Mouse (Mus musculus): Measurements from ENCODE around the gene Gbx2.

Gbx2 gene

GRCm38 (mm10) chr1:89912392-89912791 is 18.6 kb downstream of the Gbx2 start:
- no peak for DNase-seq (ENCODE audit: inconsistent ontology term)

DNA sequence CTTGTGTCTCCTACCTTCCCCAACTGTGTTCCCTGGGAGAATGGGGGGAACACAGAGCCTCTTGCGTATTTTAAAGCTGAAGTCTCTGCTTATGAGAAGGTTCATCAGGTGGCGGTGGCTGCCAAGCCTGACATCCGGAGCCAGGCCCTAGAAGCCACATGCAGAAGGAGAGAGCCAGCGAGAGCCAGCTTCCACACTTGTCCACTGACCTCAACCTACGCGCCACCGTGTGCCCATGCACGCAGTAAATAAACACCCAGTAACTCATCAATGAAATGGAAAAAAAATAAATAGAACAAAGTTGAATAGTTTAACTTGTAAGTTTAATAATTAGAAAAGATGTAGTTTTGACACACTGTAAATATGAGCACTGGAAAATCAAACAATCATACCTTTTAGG is 21.2 kb downstream of the Gbx2 start:
- no peak for DNase-seq (ENCODE audit: inconsistent ontology term)

GRCm38 (mm10) chr1:89902641-89903040 is 28.3 kb downstream of the Gbx2 start:
- DNase-seq (ENCODE audit: inconsistent ontology term): no peak

- no peak for DNase-seq (ENCODE audit: inconsistent ontology term)
Observed at GRCm38 (mm10) chr1:89902236-89902635, 28.7 kb downstream of the Gbx2 start.

- DNase-seq (ENCODE audit: inconsistent ontology term): no peak
Observed at GRCm38 (mm10) chr1:89901381-89901780, 29.6 kb downstream of the Gbx2 start.

GRCm38 (mm10) chr1:89899761-89900445 is 31.1 kb downstream of the Gbx2 start:
- DNase-seq (ENCODE audit: inconsistent ontology term): no peak

DNA sequence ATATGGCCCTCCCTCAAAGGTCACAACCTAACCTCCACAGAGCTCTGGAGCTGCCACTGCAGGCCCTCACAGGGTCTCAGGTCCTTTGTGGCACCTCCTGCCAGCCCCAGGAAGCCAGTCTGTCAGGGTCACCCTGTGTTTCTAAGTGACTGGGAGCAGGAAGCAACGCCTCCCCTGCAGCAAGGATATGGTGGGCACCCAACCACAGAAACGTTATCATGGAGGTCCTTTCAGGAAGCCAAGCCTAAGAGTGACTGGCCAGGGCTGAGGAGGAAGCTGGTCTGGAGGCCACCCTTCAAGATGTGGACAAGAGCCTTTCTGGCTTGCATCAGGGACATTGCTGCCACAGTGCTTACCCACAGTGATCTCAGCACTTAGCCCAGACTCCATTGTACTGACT is 31.9 kb downstream of the Gbx2 start:
- no peak for DNase-seq (ENCODE audit: inconsistent ontology term)

GRCm38 (mm10) chr1:89895801-89896200 is 35.2 kb downstream of the Gbx2 start:
- DNase-seq (ENCODE audit: inconsistent ontology term): no peak

GRCm38 (mm10) chr1:89892281-89892680 is 38.7 kb downstream of the Gbx2 start:
- DNase-seq (ENCODE audit: inconsistent ontology term): peak; percentile 14

DNA sequence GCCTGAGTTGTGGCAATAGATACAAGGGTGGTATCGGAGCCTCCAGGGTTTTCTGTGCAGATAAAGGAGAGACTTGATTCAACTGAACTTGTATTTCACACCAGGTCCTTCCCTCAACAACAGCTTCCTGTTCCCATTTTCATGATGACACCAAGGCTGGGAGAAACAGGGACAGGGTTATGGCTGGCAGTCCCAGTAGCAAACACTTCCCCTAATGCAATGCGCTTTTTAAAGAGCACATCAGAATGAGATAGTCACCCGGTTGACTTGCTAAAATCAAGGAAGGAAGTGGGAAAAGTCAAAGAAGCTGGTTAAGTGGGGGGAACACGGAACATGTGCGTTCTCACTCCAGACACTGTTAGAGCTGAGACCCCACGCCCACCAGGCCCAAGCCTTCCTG is 39.6 kb downstream of the Gbx2 start:
- no peak for DNase-seq (ENCODE audit: inconsistent ontology term)

DNA sequence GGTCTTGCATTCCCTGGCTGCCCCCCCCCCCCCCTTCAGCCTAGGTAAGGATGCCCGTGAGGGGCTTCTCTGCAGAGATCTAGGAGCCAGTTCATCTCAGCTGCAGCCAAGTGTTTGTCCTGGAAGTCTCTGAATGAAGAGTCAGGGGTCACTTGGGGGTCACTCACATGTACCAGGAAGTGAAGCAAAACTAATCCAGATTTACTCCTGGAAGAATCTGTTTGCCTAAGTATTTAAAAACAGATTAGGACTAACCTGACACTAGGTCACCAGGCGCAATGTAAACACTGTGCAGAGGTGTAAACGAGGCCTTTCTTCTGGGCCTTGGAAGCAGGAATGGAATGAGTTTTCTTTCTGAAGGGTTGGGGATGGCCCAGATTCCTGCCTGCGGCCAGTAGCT is 45.3 kb downstream of the Gbx2 start:
- DNase-seq (ENCODE audit: inconsistent ontology term): no peak

DNA sequence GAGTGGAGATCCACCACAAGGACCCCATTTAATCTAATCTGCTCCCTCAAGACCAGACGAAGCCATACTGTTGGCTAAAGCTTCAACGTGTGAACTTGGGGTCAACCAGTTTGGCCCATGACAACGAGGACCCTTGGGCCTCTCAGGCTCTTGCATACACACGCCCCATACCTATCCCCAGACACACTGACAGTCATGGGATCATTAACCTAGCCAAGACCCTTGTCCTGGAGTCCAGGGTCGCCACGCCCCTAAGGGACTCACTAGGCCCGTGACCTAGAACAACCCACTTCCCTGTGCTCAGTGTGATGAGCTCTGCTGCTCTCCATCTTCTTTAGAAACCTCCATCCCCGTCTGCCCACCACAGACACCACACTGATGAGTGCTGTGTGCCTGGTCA is 46.6 kb downstream of the Gbx2 start:
- DNase-seq (ENCODE audit: inconsistent ontology term): no peak

GRCm38 (mm10) chr1:89880834-89881233 is 50.1 kb downstream of the Gbx2 start:
- DNase-seq (ENCODE audit: inconsistent ontology term): peak; percentile 80

- DNase-seq (ENCODE audit: inconsistent ontology term): no peak
Observed at GRCm38 (mm10) chr1:89880193-89880592, 50.8 kb downstream of the Gbx2 start.

GRCm38 (mm10) chr1:89878496-89878895 is 52.5 kb downstream of the Gbx2 start:
- peak; percentile 40 for DNase-seq (ENCODE audit: inconsistent ontology term)

Data from Muller cell, postnatal 12 days (primary cell).